Mouse (Mus musculus) adrenal gland, adult 18-20 months (tissue): Measurements from ENCODE around the gene Ackr4. TPM values are rescaled to one million over a fixed set of nuclear protein-coding genes. Genes with fewer than 3 reads are reported as not detected.

Source experiments
- DNase-seq, 2 experiments: peaks; one replicate each; pipeline ENCODE4 v3.0.0; 2021 to 2022; ENCODE audit warnings: low spot score in 2 of 2
- long read RNA-seq, 2 experiments: library from polyadenylated mRNA; stranded (forward); transcript quantifications; one replicate each; pipeline ENCODE4 v2.0.0; 2021
- total RNA-seq, 2 experiments: library from RNA; stranded (reverse); gene quantifications; 1 replicate in 1 of 2; 2 replicates in 1 of 2; pipeline ENCODE4 v1.2.3; 2021

Ackr4 gene
- total RNA-seq = not detected
- long read RNA-seq, experiment 1 = 0 reads
- long read RNA-seq, experiment 2, partial matches to known transcripts = 0 of 1 reads
- long read RNA-seq, experiment 2, other reads (novel, unspliced or antisense) = 1 of 1 reads

- DNase-seq = no peak
Measured at GRCm38 (mm10) chr9:104126833-104127232, at the start of gene Ackr4. Ackr4 (minus strand) TSS chr9:104126933.

- no peak for DNase-seq
Measured at GRCm38 (mm10) chr9:104172342-104172741, 45.6 kb upstream of the Ackr4 start.

- no peak for DNase-seq
Measured at GRCm38 (mm10) chr9:104171651-104172050, 44.9 kb upstream of the Ackr4 start.

GRCm38 (mm10) chr9:104169986-104170385 lies 43.3 kb upstream of the Ackr4 start:
- DNase-seq = no peak

GRCm38 (mm10) chr9:104165926-104166325 lies 39.2 kb upstream of the Ackr4 start:
- DNase-seq = no peak

GRCm38 (mm10) chr9:104164194-104164593 lies 37.5 kb upstream of the Ackr4 start:
- no peak for DNase-seq

- DNase-seq = no peak
Measured at GRCm38 (mm10) chr9:104161117-104161516, 34.4 kb upstream of the Ackr4 start.

GRCm38 (mm10) chr9:104157291-104157690 lies 30.6 kb upstream of the Ackr4 start:
- no peak for DNase-seq

- no peak for DNase-seq
Measured at GRCm38 (mm10) chr9:104156506-104156905, 29.8 kb upstream of the Ackr4 start.

GRCm38 (mm10) chr9:104155100-104155715 lies 28.5 kb upstream of the Ackr4 start:
- DNase-seq = no peak

- no peak for DNase-seq
Measured at GRCm38 (mm10) chr9:104152121-104152520, 25.4 kb upstream of the Ackr4 start.

GRCm38 (mm10) chr9:104148969-104149368 lies 22.2 kb upstream of the Ackr4 start:
- no peak for DNase-seq

GRCm38 (mm10) chr9:104146683-104147082 lies 19.9 kb upstream of the Ackr4 start:
- no peak for DNase-seq

GRCm38 (mm10) chr9:104144314-104144996 lies 17.7 kb upstream of the Ackr4 start:
- DNase-seq = no peak

GRCm38 (mm10) chr9:104142805-104143204 lies 16.1 kb upstream of the Ackr4 start:
- DNase-seq = no peak

- DNase-seq = no peak
Measured at GRCm38 (mm10) chr9:104140351-104140750, 13.6 kb upstream of the Ackr4 start.

- DNase-seq = no peak
Measured at GRCm38 (mm10) chr9:104130141-104130755, 3.5 kb upstream of the Ackr4 start.

- no peak for DNase-seq
Measured at GRCm38 (mm10) chr9:104128110-104128509, 1.4 kb upstream of the Ackr4 start.

GRCm38 (mm10) chr9:104123622-104124021 lies 3.1 kb downstream of the Ackr4 start:
- DNase-seq = no peak

GRCm38 (mm10) chr9:104123101-104123500 lies 3.6 kb downstream of the Ackr4 start:
- no peak for DNase-seq

- DNase-seq = no peak
Measured at GRCm38 (mm10) chr9:104109151-104109550, 17.6 kb downstream of the Ackr4 start.

GRCm38 (mm10) chr9:104108571-104109143 lies 18.1 kb downstream of the Ackr4 start:
- no peak for DNase-seq
